9 mouse cellular contexts compared by ENCODE assay signal in genomic region chr7:127932273-127933031, GRCm38 (mm10). TPM values are rescaled to one million over a fixed set of nuclear protein-coding genes. Genes with fewer than 3 reads are reported as not detected.
DNase-seq lines count a peak whose midpoint lies in the region; ATAC-seq and TF ChIP-seq lines count a peak whose summit lies in the region.
"Had no signal": no experiment of that assay in that cellular context is flagged by ENCODE, and none has a peak within 500 bp of the region (broad histone marks: within the 10 kb centered on the region; RNA-seq: fewer than 3 reads in every experiment).

No protein-coding gene starts in this region.

- no peak for TF ChIP-seq CTCF in forebrain, postnatal 0 days (IDR thresholded peaks at IDR 0.05; ENCODE audit: low read depth)
- TF ChIP-seq CTCF in gastrocnemius, adult 2 months (IDR thresholded peaks at IDR 0.05), result no peak

- peak overlapping the region; percentile 68 for H3K27ac ChIP-seq in forebrain, embryonic 10.5 days
- no peak overlapping the region for H3K27ac ChIP-seq in forebrain, postnatal 0 days (ENCODE audit: low read depth, low read length)
- no peak overlapping the region for H3K27ac ChIP-seq in gastrocnemius, adult 2 months
- H3K27ac ChIP-seq in heart, embryonic 11.5 days (ENCODE audit: low read depth, low read length), result no peak overlapping the region

- no peak overlapping the region; the same call in 1 of the 2 replicates for H3K4me3 ChIP-seq in forebrain, embryonic 10.5 days
- H3K4me3 ChIP-seq in forebrain, postnatal 0 days (ENCODE audit: low read depth, low read length), result no peak overlapping the region
- H3K4me3 ChIP-seq in gastrocnemius, adult 2 months, result no peak overlapping the region
- no peak overlapping the region for H3K4me3 ChIP-seq in heart, embryonic 11.5 days (ENCODE audit: low read depth, low read length)

- peaks cover 74% of the 10 kb centered on the region for H3K4me1 ChIP-seq in forebrain, embryonic 10.5 days
- H3K4me1 ChIP-seq in forebrain, postnatal 0 days (ENCODE audit: insufficient read depth), result 0 out of 2 replicates have a peak, but pooled peaks cover 3% of the 10 kb centered on the region
- peaks cover 7% of the 10 kb centered on the region; the same call in 1 of the 2 replicates for H3K4me1 ChIP-seq in heart, embryonic 11.5 days (ENCODE audit: control insufficient read depth, insufficient read depth, low read length)

- no peak overlapping the region for H3K9ac ChIP-seq in forebrain, postnatal 0 days
- H3K9ac ChIP-seq in heart, embryonic 11.5 days (ENCODE audit: low read depth, low read length), result no peak overlapping the region

- WGBS in forebrain, embryonic 10.5 days, result 9% methylated on average over 13 of the region's 13 CpGs
- WGBS in forebrain, postnatal 0 days, result 24% methylated on average over 13 of the region's 13 CpGs
- 23% methylated on average over 13 of the region's 13 CpGs for WGBS in heart, embryonic 11.5 days (ENCODE audit: insufficient replicate concordance)

- no peaks in the 10 kb centered on the region for H3K9me3 ChIP-seq in forebrain, embryonic 10.5 days
- H3K9me3 ChIP-seq in forebrain, postnatal 0 days (ENCODE audit: low read length), result no peaks in the 10 kb centered on the region
- no peaks in the 10 kb centered on the region for H3K9me3 ChIP-seq in heart, embryonic 11.5 days (replicated peaks; ENCODE audit: control insufficient read depth, low read length)

- H3K27me3 ChIP-seq in forebrain, embryonic 10.5 days (ENCODE audit: poor library complexity, severe bottlenecking), result peaks cover 39% of the 10 kb centered on the region
- H3K27me3 ChIP-seq in forebrain, postnatal 0 days (ENCODE audit: insufficient read depth, low read length), result peaks cover 10% of the 10 kb centered on the region; the same call in 1 of the 2 replicates
- peaks cover 17% of the 10 kb centered on the region for H3K27me3 ChIP-seq in heart, embryonic 11.5 days (ENCODE audit: control insufficient read depth, insufficient read depth, low read length)

- no peak overlapping the region for H3K4me2 ChIP-seq in forebrain, postnatal 0 days (ENCODE audit: low read depth)
- no peak overlapping the region for H3K4me2 ChIP-seq in heart, embryonic 11.5 days

- intact Hi-C loops in gastrocnemius, adult 2 months (cut with DNase I), result loop anchor here (10.0 kb wide), 1 partner anchor 272 kb away; the partner anchor contains the start of gene Cox6a2
- intact Hi-C loops in heart, postnatal 10 days (cut with DNase I), result no loop called here

- peaks cover 6% of the 10 kb centered on the region; the same call in 1 of the 2 replicates for H3K36me3 ChIP-seq in forebrain, embryonic 10.5 days (replicated peaks)
- no peaks in the 10 kb centered on the region for H3K36me3 ChIP-seq in forebrain, postnatal 0 days (ENCODE audit: insufficient read depth)
- H3K36me3 ChIP-seq in heart, embryonic 11.5 days (ENCODE audit: control insufficient read depth, insufficient read depth, low read length), result no peaks in the 10 kb centered on the region

- DNase-seq in forebrain, embryonic 10.5 days (ENCODE audit: extremely low spot score, low spot score), result peak; percentile 36
- DNase-seq in forebrain, postnatal 0 days, result no peak
- DNase-seq in embryo, embryonic 11 days, result peak; percentile 64
- peak; percentile 55 for DNase-seq in kidney, postnatal 10 days
- peak; percentile 83 for DNase-seq in lung, postnatal 25 days (ENCODE audit: low spot score)
- DNase-seq in gastrocnemius, adult 2 months, result no peak
- DNase-seq in heart, postnatal 10 days, result no peak

- ATAC-seq in forebrain, postnatal 0 days, result no peak
- no peak for ATAC-seq in heart, embryonic 11.5 days (replicated peaks; ENCODE audit: insufficient number of reproducible peaks, low FRiP score, low TSS enrichment)

RNA-seq across cellular contexts. Expression of gene Prss8, which starts 2.5 kb away (rescaled TPM):
- 5.0 and 5.9 TPM in 2 replicates for polyA plus RNA-seq in forebrain, embryonic 10.5 days (2016; fragmentation: Nextera tagmentation; extraction: Ambion mirVana)
- total RNA-seq in forebrain, postnatal 0 days (2014; rRNA removed), result 0.38 and 1.1 TPM in 2 replicates
- polyA plus RNA-seq in forebrain, postnatal 0 days (2015; fragmentation: Nextera tagmentation; extraction: Ambion mirVana), result 0.92 and 1.5 TPM in 2 replicates
- not detected for total RNA-seq in gastrocnemius, adult 2 months (2021)
- total RNA-seq in heart, postnatal 10 days (2021), result not detected
- 0.94 and 0.96 TPM in 2 replicates for polyA plus RNA-seq in heart, embryonic 11.5 days (2014; fragmentation: Nextera tagmentation; extraction: Ambion mirVana)
- total RNA-seq: gastrocnemius, adult 18-20 months had no signal

RNA-seq across cellular contexts. Expression of gene Prss36, which starts 14.1 kb away (rescaled TPM):
- polyA plus RNA-seq in forebrain, embryonic 10.5 days (2016; fragmentation: Nextera tagmentation; extraction: Ambion mirVana), result 11.5 and 12.5 TPM in 2 replicates
- total RNA-seq in forebrain, postnatal 0 days (2014; rRNA removed), result 6.4 and 18.4 TPM in 2 replicates
- polyA plus RNA-seq in forebrain, postnatal 0 days (2015; fragmentation: Nextera tagmentation; extraction: Ambion mirVana), result 15.6 and 18.3 TPM in 2 replicates
- total RNA-seq in gastrocnemius, adult 2 months (2021), result 1 to 10 TPM; 6.0 to 7.1 TPM
- total RNA-seq in heart, postnatal 10 days (2021), result 1 to 10 TPM; 5.0 to 6.6 TPM
- polyA plus RNA-seq in heart, embryonic 11.5 days (2014; fragmentation: Nextera tagmentation; extraction: Ambion mirVana), result 10.3 and 10.6 TPM in 2 replicates

RNA-seq across cellular contexts. Expression of gene Kat8, which starts 20.1 kb away (rescaled TPM):
- 47.4 and 49.0 TPM in 2 replicates for polyA plus RNA-seq in forebrain, embryonic 10.5 days (2016; fragmentation: Nextera tagmentation; extraction: Ambion mirVana)
- 30.6 and 41.1 TPM in 2 replicates for total RNA-seq in forebrain, postnatal 0 days (2014; rRNA removed)
- polyA plus RNA-seq in forebrain, postnatal 0 days (2015; fragmentation: Nextera tagmentation; extraction: Ambion mirVana), result 34.8 and 37.0 TPM in 2 replicates
- 10 to 100 TPM; 24.3 to 26.6 TPM for total RNA-seq in gastrocnemius, adult 2 months (2021)
- total RNA-seq in heart, postnatal 10 days (2021), result 10 to 100 TPM; 12.7 to 14.6 TPM
- 30.7 and 32.6 TPM in 2 replicates for polyA plus RNA-seq in heart, embryonic 11.5 days (2014; fragmentation: Nextera tagmentation; extraction: Ambion mirVana)

RNA-seq across cellular contexts. Expression of gene Bckdk, which starts 28.6 kb away (rescaled TPM):
- 130 and 140 TPM in 2 replicates for polyA plus RNA-seq in forebrain, embryonic 10.5 days (2016; fragmentation: Nextera tagmentation; extraction: Ambion mirVana)
- total RNA-seq in forebrain, postnatal 0 days (2014; rRNA removed), result 43.0 and 56.2 TPM in 2 replicates
- polyA plus RNA-seq in forebrain, postnatal 0 days (2015; fragmentation: Nextera tagmentation; extraction: Ambion mirVana), result 66.8 and 69.3 TPM in 2 replicates
- total RNA-seq in gastrocnemius, adult 2 months (2021), result 100 to 1,000 TPM; 169 to 177 TPM
- total RNA-seq in heart, postnatal 10 days (2021), result 10 to 100 TPM; 96.6 to 98.5 TPM
- polyA plus RNA-seq in heart, embryonic 11.5 days (2014; fragmentation: Nextera tagmentation; extraction: Ambion mirVana), result 166 and 174 TPM in 2 replicates

RNA-seq across cellular contexts. Expression of gene Fus, which starts 34.8 kb away (rescaled TPM):
- 362 and 407 TPM in 2 replicates for polyA plus RNA-seq in forebrain, embryonic 10.5 days (2016; fragmentation: Nextera tagmentation; extraction: Ambion mirVana)
- 30.2 and 51.0 TPM in 2 replicates for total RNA-seq in forebrain, postnatal 0 days (2014; rRNA removed)
- polyA plus RNA-seq in forebrain, postnatal 0 days (2015; fragmentation: Nextera tagmentation; extraction: Ambion mirVana), result 221 and 323 TPM in 2 replicates
- total RNA-seq in gastrocnemius, adult 2 months (2021), result 10 to 100 TPM; 77.8 to 99.5 TPM
- 100 to 1,000 TPM; 297 to 307 TPM for total RNA-seq in heart, postnatal 10 days (2021)
- 33.2 and 40.3 TPM in 2 replicates for polyA plus RNA-seq in heart, embryonic 11.5 days (2014; fragmentation: Nextera tagmentation; extraction: Ambion mirVana)

Comparison
In these comparisons a context has a peak if more than half of its experiments do, and no peak if none do; other contexts are left out.
1. DNase-seq: peak in forebrain, embryonic 10.5 days (single experiment), embryo, embryonic 11 days (single experiment), kidney, postnatal 10 days (single experiment) and lung, postnatal 25 days (single experiment); none in forebrain, postnatal 0 days (single experiment), gastrocnemius, adult 2 months (single experiment) and heart, postnatal 10 days (0 of 2).